Mouse (Mus musculus) frontal cortex, postnatal 14 days (tissue): ENCODE measurements around the gene 4930451I11Rik.

ENCODE experiments used
- DNase-seq, 2 experiments: peaks; one replicate each; pipeline ENCODE4 v3.0.0; 2022; ENCODE audit warnings: low spot score in 2 of 2

Gene 4930451I11Rik

DNA sequence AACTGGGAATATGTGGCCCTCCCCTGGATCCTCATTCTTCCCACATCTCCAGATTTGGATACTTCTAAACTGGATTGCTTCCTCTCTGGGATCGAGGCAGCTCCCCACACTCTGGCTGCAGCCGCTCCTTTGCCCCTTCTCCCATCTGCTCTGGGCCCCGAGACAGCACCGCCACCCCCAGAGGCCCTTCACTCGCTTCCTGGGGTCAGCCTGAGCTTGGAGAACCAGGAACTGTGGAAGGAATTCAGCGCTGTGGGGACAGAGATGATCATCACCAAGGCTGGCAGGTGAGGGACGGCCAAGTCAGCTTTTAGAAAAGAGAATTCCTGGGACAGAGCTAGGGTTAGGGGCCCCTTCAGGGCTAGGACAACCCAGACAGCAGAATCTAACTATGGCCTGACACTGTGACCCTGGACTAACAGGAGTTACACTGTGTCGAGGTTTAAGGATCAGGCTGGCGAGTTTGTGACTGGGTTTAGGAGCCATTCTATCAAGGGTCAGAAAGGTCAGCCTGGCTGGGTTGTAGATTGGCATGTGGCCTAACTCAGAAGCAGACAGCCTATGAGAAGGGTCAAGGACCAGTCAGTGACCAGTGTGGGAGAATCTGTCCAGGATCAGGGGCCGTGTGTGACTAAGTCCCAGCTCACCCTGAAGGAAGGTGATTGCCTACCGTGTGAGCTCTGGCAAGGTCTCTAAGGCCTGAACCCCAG lies 49.6 kb downstream of the 4930451I11Rik start:
- no peak for DNase-seq

GRCm38 (mm10) chr7:126780971-126781635 lies 50.3 kb downstream of the 4930451I11Rik start, which contains the start of gene Tbx6:
Gene Tbx6, plus strand, starts transcription at chr7:126781483.
- no peak for DNase-seq
